Mouse (Mus musculus) right cerebral cortex, postnatal 10 days (tissue): ENCODE measurements around the gene Pfas.
A peak's percentile ranks its signal among the peaks of the same experiment; 100 is the strongest.
"Not testable (repeated sequence)": the region's sequence is repeated elsewhere in the genome, so short reads cannot be mapped to it uniquely, and the experiment has no call there.

Experiments
- DNase-seq, 2 experiments: peaks; one replicate each; pipeline ENCODE4 v3.0.0; 2021; ENCODE audit warnings: low spot score in 2 of 2

Pfas gene

GRCm38 (mm10) chr11:69015644-69016441 lies 7.6 kb upstream of the Pfas start, which contains the start of gene Ctc1:
TSS of gene Ctc1 (plus strand) at chr11:69015911.
- peak; percentile 94 to 95 for DNase-seq

GRCm38 (mm10) chr11:69012071-69012601 lies 3.9 kb upstream of the Pfas start:
- peak; percentile 92 to 95 for DNase-seq

- DNase-seq = not testable (repeated sequence)
These were observed 3.2 kb upstream of the Pfas start for GRCm38 (mm10) chr11:69011445-69011844.

- no peak for DNase-seq
These were observed 2.4 kb upstream of the Pfas start for GRCm38 (mm10) chr11:69010400-69011323.

GRCm38 (mm10) chr11:69009508-69009907 lies 1.2 kb upstream of the Pfas start:
- DNase-seq = no peak

- not testable (repeated sequence) for DNase-seq
These were observed 1.7 kb downstream of the Pfas start for GRCm38 (mm10) chr11:69006575-69006974.

- DNase-seq = no peak
These were observed 3.1 kb downstream of the Pfas start for GRCm38 (mm10) chr11:69005193-69005592.

- no peak for DNase-seq
These were observed 4.7 kb downstream of the Pfas start for GRCm38 (mm10) chr11:69003592-69003991.

- DNase-seq = not testable (repeated sequence)
These were observed 5.5 kb downstream of the Pfas start for GRCm38 (mm10) chr11:69002782-69003181.

GRCm38 (mm10) chr11:68997080-68997479 lies 11.2 kb downstream of the Pfas start:
- no peak for DNase-seq

GRCm38 (mm10) chr11:68994377-68994776 lies 13.9 kb downstream of the Pfas start:
- no peak for DNase-seq

- DNase-seq = no peak
These were observed 15.1 kb downstream of the Pfas start for GRCm38 (mm10) chr11:68993122-68993521.

GRCm38 (mm10) chr11:68988341-68988740 lies 19.9 kb downstream of the Pfas start:
- DNase-seq = no peak

- DNase-seq = no peak
These were observed 20.8 kb downstream of the Pfas start for GRCm38 (mm10) chr11:68987365-68987882.

- peak; percentile 72 to 85 for DNase-seq
These were observed 25.5 kb downstream of the Pfas start for GRCm38 (mm10) chr11:68982639-68983369.

- DNase-seq = no peak
These were observed 27.3 kb downstream of the Pfas start for GRCm38 (mm10) chr11:68980919-68981318.

- no peak for DNase-seq
These were observed 28.9 kb downstream of the Pfas start for GRCm38 (mm10) chr11:68979320-68979733.

- DNase-seq = no peak
These were observed 32.7 kb downstream of the Pfas start for GRCm38 (mm10) chr11:68975601-68976000.

GRCm38 (mm10) chr11:68975085-68975484 lies 33.2 kb downstream of the Pfas start, which contains the start of gene Rangrf:
TSS of gene Rangrf (minus strand) at chr11:68975185.
- DNase-seq = no peak

- DNase-seq = no peak
These were observed 34.2 kb downstream of the Pfas start for GRCm38 (mm10) chr11:68974059-68974450.
